Mouse (Mus musculus) mesoderm, embryonic 11.5 days (tissue): Measurements from ENCODE around the gene Fgf7.

Experiments used
- DNase-seq: peaks from one replicate; pipeline ENCODE4 v3.0.0-alpha.2; 2012; ENCODE audit warnings: low read depth, low spot score

Gene Fgf7

DNA sequence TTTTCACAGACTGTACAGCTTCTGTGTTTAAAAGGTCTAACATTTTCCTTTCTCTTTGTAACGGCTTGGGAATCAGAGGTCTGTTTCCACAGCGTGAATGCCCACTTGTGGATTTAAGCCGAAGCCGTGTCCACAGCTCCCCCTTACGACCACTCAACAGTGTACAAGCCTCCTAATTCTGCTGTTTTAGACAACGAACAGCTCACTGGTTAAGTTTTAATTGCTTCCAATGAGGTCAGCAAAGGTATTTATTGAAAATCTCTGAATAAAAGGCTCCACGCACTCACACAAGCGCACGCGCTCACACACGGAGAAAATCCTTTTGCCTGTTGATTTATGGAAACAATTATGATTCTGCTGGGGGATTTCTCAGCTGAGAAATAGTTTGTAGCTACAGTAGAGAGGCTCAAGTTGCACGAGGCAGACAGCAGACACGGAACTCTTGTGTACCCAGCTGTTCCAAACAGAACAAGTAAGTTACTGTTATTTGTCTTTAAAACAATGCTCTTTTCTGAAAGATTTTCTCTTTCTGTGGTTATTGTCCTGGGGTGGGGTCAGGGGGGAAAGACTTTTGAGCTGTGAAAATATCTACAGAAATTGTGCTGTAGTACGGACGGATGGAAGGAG lies at the start of gene Fgf7:
Fgf7 (plus strand) TSS at position 280 of the 627 bp plus-strand sequence.
- DNase-seq = peak; percentile 38

DNA sequence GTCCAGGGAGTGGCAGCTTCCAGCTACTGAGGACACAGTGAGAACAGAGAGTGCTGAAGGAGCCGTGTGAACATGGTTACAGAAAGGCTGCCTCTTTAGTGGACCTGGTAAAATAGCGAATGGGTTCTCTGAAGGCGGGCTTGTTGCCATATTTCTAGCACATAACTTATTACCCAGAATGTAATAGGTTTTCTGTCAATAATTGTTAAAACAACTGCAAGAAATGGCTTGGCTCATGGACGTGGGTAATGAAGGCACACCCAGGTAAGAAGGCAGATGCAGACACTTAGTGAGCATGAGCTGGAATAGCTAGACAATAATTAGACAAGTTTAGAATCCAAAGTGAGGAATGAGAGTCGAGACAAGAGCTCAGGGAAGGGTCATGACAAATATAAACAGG lies 32.2 kb upstream of the Fgf7 start:
- no peak for DNase-seq

DNA sequence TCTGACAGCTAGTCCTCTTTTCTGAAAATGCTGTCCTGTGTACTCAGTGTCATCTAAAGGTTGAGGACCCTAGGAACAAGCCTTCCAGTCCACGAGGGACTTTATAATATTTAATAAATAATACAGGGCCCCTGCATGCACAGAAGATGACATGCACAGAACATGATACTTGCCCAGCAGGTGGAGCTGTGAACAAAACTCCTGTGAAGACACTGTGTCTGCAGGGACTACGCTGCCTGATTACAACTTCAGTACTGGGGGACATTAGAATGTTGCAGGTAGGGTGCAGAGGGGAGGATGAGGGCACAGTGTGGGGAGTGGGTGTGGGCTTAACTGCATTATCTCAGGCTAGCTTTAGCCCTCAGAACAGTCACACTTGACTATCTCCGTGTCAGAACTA lies 28.4 kb upstream of the Fgf7 start:
- peak; percentile 13 for DNase-seq

DNA sequence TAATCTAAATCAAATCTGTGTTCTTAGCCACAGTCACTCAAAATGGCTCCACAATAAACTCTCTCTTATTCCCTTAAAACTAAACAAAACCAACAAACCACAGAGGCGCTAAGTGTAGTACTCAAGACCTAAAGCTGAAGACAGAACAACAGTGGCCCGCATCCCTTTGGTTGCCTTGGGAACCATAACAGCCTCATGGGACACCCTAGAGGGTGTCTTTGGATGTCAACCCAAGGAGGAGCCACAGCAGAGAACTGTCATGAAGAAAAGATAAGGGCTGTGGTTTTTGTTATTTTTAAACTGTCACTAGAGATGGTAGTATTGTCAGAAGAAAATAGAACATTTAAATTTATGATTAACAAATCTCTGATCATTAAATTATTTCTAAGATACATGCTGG lies 27.7 kb upstream of the Fgf7 start:
- DNase-seq = no peak

DNA sequence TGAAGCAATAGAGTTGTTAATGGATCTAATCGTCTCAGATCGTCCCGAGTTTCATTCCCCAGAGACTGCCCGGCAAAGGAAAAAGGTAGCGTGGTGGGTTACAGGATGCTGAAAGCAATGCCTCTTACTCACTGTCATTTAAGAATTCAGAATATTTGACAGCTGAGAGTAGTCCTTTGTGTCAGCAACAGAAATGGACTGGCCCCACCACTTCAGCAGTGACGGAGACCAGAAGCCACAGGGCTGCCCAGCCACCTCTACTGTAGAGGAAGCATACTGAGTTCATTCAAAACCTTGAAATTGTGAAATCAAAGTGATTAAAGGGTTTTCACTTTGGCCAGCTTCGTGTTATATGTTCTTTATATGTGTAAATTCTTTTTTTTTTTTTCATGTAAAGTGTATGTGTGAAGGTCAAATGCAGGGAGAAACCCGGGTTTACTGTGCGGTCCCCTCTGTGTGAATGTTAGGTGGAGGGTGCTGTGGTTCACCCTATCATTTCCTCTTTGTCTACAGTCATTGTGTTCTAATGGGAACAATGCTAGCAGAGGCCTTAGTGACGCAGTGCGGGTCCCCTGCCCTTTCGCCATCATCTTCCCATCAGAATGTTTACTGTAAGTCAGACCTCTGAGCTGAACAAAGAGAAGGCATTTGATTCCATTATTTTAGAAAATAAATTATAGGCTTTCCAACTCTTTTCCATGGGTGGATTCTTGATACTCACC lies 19.3 kb upstream of the Fgf7 start:
- peak; percentile 30 for DNase-seq

DNA sequence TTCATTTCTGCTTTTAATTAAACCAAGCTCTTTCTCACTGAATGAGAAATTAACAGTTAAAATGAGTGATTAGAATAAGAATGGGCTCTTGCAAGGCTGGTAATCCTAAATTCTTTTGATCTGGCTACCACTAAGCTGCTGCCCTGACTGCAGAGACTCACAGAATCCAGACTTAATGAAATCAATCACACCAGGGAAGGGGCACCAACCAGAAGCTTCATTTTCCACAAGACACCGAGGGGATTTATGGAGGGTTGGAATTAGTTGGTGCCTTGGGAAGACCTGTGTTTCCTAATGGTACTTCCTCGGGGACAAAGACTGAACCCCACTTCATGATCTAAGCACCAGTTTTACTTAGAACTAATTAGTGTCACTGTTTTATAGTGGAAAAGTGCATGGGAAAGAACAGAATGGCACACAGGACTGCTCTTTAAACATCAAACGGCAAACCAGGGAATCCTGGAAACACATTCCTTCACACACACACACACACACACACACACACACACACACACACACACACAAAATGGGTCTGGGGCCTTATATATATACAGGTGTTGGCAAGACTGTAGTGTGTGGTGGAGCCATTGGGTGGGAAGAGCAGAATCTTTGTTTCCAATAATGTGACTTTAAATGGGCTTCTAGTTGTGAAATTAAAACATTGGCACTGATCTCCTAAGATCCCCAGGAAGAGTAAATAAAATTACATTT lies 18.5 kb upstream of the Fgf7 start:
- peak; percentile 18 for DNase-seq

DNA sequence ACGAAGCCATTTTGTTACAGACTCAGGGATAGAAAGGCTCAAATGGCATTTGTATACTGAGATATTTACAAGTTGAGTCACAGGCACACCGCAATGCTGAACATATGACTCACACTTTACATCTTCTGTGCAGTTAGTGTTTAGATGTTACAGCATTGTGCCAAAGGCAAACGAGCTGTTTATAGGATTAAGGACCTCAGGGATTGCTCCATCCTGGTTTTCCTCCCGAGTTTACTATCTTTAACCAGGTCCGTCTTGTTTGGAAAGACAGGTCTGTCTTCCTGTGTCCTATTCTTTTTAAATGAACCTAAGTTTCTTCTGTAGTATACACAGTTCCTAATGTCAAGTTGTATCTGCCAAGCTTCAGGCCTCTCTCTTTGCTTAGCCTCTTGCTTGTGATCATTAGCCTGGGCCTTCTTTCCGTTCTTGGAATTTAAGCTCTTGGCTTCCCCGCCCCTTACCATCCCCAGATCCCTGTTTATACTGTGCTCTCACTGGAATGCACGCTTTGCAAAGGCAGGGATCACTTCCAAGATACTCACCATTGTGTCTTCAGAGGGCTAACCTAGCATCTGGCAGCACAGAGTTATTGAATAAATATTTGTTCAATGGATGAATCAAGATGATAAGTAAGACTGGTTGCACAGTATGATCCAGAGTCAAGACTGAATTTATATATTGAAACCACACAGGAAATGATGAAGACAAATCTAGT lies 3.1 kb upstream of the Fgf7 start:
- DNase-seq = no peak

DNA sequence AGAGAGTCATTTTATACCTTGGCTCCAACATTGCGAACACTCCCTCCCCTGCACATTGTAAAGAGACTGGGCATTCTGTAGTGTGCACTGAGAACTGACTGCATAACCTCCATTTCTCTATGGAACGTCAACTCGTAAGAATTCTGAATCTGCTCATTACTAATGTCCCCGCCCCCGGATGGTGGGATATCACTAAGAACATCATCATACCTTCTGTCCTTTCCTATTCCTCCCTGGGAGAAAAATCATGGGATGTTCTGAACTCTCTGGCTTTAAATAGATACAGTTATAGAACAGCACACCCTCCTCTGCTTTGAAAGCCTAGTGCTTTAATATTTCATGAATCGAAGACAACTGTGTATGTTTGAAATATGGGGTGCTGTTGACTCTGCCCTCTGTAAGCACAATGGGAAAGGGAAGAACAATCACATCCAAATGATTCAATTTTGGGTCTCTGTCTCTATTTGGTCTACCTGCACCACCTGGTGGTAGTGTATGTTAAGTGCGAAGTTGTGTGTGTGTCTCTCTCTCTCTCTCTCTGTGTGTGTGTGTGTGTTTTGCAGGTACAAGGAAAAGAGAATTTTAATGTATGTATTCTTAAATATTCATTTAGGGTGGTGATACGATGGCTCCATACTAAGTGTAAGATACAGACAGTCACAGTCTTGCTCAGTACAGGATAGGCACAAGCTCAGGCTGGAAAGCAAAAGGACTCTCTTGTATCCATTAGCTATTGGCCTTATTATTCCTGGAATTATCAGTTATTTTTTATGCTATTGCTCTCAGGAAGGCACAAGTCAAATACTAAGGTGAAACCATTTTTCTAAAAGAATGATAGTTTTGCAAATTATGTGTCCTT lies 1.1 kb upstream of the Fgf7 start:
- no peak for DNase-seq

DNA sequence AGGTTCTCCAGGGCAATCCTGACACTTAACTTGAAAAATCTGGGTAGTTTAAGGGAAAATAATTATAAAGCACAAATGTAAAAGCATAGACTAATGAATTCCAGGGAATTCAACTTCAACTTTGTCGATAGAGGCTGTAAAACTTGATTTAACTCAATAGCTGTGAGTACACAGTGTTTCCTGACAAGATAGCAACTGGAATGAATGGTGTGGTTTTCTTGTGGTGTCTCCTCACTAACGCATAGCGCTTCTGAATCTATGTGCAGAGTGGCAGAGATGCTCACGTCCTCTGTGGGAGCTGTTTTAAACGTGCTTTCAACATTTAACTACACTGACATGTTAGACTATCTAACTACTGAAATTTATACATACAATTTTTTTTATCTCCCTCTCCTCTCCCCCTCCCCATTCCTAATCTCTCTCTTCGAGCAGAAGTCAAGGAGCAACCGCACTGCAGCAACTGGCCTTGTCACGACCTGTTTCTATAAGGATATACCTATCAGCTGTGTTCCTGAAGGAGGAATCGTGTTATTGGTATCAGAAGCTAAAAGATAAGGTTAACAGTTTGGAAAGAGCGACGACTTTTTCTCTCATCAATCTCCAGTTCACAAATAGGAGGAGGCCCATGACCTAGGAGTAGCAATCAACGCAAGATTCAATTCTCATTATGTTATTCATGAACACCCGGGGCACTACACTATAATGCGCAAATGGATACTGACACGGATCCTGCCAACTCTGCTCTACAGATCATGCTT lies 734 bp downstream of the Fgf7 start:
- no peak for DNase-seq

DNA sequence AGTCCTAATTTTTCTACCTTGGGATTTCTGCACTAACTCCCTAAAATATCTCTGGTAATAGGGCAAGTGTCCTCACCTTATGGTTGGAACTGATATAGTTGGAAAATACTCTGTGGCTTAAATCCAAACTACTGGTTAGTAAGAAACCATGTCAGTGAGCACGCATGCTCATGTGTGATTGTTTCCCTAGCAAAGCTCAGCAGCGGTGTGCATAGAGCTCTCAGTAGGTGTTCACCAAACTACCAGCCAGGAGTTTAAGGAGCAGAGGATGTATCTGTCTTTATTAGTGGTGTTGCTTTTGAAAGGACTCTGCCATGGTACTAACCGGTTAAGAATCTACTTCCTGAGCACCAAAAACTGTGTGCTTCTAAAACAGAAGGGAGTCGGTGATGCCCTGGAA lies 1.7 kb downstream of the Fgf7 start:
- DNase-seq = no peak

DNA sequence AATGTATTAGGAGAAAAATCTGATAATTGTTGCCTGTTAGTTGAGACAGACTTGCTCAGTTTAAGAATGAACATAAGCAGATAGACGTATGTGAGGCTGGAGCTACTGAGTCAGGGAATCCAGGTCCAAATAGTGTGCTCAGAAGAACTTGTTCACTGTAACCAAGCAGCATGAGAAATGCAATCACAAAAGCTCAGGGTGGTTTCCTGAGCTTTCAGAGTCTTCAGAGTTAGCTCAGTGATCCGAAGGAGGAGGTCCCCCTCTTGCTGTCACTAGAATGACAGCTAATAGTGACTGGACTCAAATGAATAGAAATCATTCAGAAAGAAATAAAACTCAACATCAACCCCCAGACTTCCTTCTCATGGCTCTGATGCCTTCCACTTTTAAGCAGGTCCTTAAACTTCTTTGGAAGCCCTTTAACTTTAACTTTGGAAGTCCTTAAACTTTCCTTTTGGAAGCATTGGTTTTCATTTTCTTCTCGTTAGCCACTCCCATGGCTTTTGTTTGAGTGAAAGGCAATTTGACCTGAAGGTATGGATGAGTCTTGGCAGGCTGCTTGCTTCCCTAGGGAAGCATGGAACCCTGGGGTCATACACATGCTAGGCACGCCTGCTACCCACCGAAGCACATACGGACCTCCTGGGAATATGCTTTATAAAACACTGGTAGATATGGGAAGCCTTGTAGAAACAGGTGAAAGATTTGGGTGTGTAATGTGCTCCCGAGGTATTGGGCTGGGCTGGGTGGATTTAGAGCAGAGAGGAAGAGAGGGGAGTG lies 4.0 kb downstream of the Fgf7 start:
- no peak for DNase-seq

DNA sequence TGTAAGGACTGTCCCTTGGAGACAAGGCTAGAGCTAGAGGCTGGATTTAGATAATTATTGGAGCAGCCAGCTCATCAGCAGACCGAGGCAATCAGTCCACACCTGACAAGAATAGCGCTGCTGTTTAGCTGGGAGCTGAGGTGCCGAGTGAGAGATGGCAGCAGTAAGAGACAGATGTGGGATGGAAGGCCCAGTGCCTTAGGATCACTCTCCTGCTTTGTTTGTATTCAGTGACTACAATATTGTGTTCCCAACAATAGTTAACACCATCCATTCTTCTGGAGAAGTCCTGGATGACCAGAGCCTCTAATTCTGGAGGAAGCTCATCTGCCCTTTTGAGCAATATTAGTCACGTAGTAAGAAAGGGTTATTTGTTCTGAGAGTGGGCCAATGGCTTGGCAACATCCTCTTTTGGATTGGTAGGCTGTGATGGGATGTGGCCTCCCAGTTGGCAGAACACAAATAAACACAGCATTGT lies 5.0 kb downstream of the Fgf7 start:
- DNase-seq = no peak

DNA sequence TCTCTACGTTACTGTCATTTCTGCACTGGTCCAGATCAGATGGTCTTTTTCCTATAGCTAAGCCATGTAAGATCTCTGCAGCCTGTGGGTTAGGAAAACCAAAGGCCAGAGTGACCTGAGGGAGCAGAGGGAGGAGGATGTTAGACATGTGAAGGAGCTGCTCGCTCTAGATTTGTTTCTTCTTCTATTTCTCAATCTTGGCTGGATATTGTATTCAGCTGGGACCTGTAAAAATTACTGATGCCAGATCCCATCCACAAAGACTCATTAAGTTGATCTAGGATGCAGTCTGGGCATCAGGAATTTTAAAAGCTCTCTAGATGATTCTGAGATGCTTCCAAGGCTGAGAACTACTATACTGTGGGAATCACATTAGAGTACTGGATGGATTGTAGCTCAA lies 6.2 kb downstream of the Fgf7 start:
- no peak for DNase-seq

DNA sequence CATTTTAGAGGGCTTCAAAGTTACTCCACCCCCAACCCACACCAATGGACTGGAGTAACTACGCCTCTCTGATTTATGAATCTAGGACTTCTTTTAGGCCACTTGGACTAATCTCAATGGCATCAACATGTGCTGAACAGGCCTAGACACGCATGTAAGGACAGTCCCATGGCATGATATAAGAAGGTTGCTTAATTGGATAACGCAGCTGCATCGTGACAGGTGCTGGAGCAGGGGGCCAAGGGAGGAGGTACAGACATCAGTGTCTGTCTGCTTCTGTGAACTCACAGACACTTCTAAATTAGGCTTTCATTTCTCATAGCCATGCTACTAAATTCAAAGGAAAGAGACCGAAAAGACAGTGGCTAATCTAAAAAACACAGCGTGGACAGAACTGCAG lies 6.8 kb downstream of the Fgf7 start:
- DNase-seq = no peak

DNA sequence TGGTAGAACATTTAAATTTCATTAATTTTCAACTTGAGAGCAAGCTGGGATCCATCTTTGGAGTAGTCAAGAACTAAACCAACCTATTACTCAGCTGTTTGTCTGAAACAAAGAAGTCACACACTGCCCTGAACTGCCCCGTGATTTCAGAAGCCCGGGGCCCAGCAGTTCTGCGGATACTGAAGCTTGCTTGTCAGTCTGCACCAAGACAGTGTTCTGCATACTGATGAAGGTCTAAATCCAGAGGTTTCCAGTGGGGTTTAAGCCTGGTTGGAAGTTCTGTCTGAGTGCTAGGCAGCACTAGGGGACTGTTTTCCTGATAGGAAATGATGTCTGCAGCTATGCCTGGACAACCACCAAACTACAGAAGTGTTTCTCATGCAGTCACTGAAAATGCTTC lies 8.2 kb downstream of the Fgf7 start:
- no peak for DNase-seq

DNA sequence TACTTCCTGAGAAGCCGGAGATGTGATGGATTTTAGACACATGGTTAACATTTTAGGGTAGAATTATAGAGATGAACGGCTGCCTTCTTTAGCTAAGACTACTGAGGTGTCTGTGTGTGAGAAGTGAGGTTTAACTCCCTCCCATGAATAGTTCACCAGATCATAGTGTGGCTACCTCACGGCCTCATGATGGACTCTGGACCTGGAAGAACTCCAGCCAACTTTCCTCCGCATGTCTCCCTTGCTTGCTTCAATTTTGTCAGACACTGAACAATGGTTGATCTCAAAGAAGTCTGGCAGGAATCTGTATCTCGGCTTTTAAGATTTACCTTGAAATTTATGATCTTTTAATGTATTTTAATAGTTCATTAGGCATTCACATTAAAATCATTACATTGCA lies 11.2 kb downstream of the Fgf7 start:
- no peak for DNase-seq

DNA sequence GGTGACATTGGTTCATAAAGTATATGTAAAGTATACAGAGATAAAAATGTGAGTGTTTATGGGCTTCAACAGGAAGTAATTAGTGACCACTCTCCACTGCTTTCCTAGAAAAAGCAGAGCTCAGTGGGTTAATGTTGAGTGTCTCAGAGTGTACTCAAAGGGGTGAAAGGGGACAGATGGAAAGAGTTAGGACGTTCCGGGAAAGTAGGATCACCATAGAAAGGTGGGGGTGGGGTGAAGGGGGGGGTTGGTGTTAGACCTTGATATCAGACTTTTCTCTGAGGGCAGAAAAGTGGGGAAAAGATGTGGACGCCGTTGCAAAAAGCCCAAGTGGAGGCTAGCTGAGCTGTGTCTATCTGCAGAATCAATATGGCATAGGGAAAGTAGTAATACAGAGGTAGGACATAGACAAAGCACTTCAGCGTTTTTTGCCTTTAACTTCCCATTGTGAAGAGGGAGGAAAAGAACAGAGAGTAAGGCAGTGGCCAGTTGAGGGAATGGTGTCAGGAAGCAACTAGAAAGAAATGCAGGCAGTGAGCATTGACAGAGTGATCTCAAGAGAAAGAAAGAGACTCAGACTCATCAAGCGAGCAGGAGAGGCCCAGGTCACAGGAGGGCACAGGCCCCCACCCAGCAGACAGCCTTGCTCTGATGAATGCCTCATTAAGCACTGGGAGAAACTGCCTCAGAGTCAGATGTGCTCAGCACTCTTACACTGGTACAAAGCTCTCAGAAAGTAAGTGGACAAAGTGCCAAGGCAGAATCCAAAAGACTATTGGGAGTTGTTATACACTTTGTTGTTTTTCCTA lies 18.5 kb downstream of the Fgf7 start:
- DNase-seq = peak; percentile 64

DNA sequence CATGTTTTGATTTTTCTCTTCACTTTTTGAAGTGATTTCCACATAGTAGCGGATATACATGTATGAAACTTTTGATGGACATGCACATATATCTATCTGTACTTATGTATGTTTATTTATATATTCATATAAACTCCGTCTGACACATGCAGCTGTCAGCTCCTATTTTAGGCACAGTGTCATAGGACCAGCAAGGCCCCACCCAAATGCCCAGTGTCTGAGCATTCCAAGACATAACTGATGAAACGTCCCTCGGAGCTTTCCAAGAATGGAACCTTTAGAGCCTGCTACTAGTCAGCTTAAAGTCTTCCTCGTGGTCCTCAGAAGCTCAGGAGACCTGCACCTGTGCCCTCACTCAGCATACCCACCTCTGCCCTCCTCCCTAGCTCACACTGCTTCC lies 19.2 kb downstream of the Fgf7 start:
- no peak for DNase-seq

DNA sequence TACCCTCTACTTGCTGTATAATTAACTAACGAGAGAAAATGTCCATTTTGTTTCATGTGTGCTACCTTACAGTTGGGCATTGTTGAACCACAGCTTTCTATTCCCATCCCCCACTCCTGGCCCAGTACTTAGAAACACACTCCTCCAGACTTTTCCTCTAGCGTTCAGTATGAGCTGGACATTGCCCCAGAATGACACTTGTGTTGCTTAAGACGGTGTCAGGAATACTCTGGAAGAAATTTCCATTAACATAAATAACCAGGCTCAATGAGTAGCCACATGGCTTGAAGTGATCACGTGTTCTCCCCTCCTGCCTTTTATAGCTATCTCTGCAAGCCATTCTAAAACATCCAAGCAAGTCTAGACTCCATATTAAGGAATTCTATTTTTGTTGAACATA lies 26.1 kb downstream of the Fgf7 start:
- DNase-seq = no peak
